Mouse (Mus musculus): ENCODE measurements around the gene Mpdz.

- no peak for TF ChIP-seq CTCF (IDR thresholded peaks at IDR 0.05; ENCODE audit: low read depth)
- no peak for TF ChIP-seq EP300 (IDR thresholded peaks at IDR 0.05; ENCODE audit: low read depth)
Measured at GRCm38 (mm10) chr4:81490556-81490955, 47.9 kb upstream of the Mpdz start.

All from heart, postnatal 0 days (tissue).